Mouse (Mus musculus): ENCODE measurements at regions not wholly inside any gene's neighbourhood (a gene's known extent, or its start where the extent isn't known, plus 50 kb on each side); places are given as distances from the start of the nearest gene placed in this dataset.

GRCm38 (mm10) chr5:81878563-81878962 is 858.6 kb downstream of the Adgrl3 start:
- WGBS (ENCODE audit: insufficient replicate concordance), result 56% methylated on average over 3 of the region's 3 CpGs

DNA sequence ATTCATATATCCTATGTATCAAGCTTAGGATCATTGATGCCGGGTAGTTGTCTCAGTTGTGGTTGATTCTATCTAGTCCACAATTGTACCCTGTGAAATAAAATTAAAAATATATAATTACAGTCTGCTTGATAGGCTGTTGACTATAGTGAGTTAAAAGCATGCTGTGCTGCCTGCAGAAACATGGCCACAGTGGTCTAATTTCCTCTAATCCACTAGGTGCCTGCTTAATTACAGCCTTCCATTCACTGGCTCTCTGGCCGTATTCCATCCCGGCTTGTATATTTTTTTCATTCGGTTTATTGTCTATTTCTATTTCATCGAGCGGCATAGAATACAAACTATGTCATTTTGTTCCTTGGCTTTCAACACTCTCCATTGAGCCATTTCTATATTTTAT is 873.4 kb downstream of the Adgrl3 start:
- no peaks in the 10 kb centered on the region for H3K36me3 ChIP-seq (ENCODE audit: control insufficient read depth, insufficient read depth, low read length)
- 88% methylated on average over 6 of the region's 6 CpGs for WGBS (ENCODE audit: insufficient replicate concordance)

More at GRCm38 (mm10) chr5:81878563-81878962, 858.6 kb downstream of the Adgrl3 start:
- Histone ChIP-seq H3K4me1 (ENCODE audit: control insufficient read depth, insufficient read depth, low read length) (no peaks in the 10 kb centered on the region), H3K4me2 (no peak overlapping the region), H3K4me3 (ENCODE audit: low read depth, low read length) (no peak overlapping the region), H3K9me3 (replicated peaks; ENCODE audit: control insufficient read depth, low read length) (no peaks in the 10 kb centered on the region), H3K9ac (ENCODE audit: low read depth, low read length) (no peak overlapping the region), H3K27ac (ENCODE audit: low read depth, low read length) (no peak overlapping the region), H3K27me3 (ENCODE audit: control insufficient read depth, insufficient read depth, low read length) (no peaks in the 10 kb centered on the region), H3K36me3 (ENCODE audit: control insufficient read depth, insufficient read depth, low read length) (no peaks in the 10 kb centered on the region)
- no peak for ATAC-seq (replicated peaks; ENCODE audit: insufficient number of reproducible peaks, low FRiP score, low TSS enrichment)

DNA sequence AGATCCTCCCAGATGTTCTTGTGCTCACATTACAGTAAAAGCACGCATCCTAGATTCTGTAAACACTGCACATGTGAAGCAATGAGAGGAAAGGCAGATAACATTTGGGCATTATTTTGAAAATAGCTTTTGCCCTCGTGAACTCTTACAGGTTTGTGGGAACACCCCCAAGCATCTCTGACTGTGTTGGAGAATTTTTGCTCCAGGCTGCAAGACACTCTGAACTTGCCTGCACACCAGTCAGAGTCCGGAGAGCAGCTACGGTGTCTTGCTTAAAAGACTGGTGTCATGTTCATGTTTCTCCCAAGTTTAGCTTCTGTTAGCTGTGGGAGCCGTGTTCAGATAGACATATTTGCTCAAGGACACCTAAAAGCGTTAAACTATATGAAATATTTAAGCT is 889.4 kb downstream of the Adgrl3 start:
- Histone ChIP-seq H3K4me3 (ENCODE audit: low read depth, low read length) (no peak overlapping the region), H3K9me3 (replicated peaks; ENCODE audit: control insufficient read depth, low read length) (no peaks in the 10 kb centered on the region), H3K4me2 (no peak overlapping the region), H3K4me1 (ENCODE audit: control insufficient read depth, insufficient read depth, low read length) (no peaks in the 10 kb centered on the region), H3K9ac (ENCODE audit: low read depth, low read length) (no peak overlapping the region), H3K27ac (ENCODE audit: low read depth, low read length) (no peak overlapping the region), H3K27me3 (ENCODE audit: control insufficient read depth, insufficient read depth, low read length) (no peaks in the 10 kb centered on the region), H3K36me3 (ENCODE audit: control insufficient read depth, insufficient read depth, low read length) (no peaks in the 10 kb centered on the region)
- 69% methylated on average over 6 of the region's 6 CpGs for WGBS (ENCODE audit: insufficient replicate concordance)
- ATAC-seq (replicated peaks; ENCODE audit: insufficient number of reproducible peaks, low FRiP score, low TSS enrichment), result no peak

More for the DNA sequence above, 873.4 kb downstream of the Adgrl3 start:
- no peak overlapping the region for H3K4me2 ChIP-seq
- no peaks in the 10 kb centered on the region for H3K4me1 ChIP-seq (ENCODE audit: control insufficient read depth, insufficient read depth, low read length)
- H3K4me3 ChIP-seq (ENCODE audit: low read depth, low read length), result no peak overlapping the region
- H3K9ac ChIP-seq (ENCODE audit: low read depth, low read length), result no peak overlapping the region
- ATAC-seq (replicated peaks; ENCODE audit: insufficient number of reproducible peaks, low FRiP score, low TSS enrichment), result no peak
- no peaks in the 10 kb centered on the region for H3K9me3 ChIP-seq (replicated peaks; ENCODE audit: control insufficient read depth, low read length)
- no peak overlapping the region for H3K27ac ChIP-seq (ENCODE audit: low read depth, low read length)
- no peaks in the 10 kb centered on the region for H3K27me3 ChIP-seq (ENCODE audit: control insufficient read depth, insufficient read depth, low read length)

DNA sequence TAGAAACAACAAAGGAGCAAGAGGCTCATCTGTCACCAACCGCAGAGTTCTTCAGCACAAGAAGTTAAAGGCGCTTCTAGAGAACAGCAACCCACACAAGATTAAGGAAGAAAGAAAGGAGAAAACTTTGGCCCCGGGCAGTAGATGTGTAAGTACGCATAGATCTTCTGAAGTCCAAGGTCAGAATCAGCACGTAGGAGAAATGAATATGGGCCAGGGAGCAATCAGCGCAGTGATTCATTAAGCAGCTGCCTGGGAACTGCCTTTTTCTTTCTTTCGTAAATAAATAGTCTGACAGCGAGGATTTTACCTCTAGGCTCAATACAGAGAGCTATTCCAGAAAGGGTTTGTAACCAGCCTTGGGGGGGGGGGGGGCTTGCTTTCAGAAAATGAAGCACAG is 890.0 kb downstream of the Adgrl3 start:
- no peak for ATAC-seq (replicated peaks; ENCODE audit: insufficient number of reproducible peaks, low FRiP score, low TSS enrichment)
- H3K4me3 ChIP-seq (ENCODE audit: low read depth, low read length), result no peak overlapping the region
- no peaks in the 10 kb centered on the region for H3K36me3 ChIP-seq (ENCODE audit: control insufficient read depth, insufficient read depth, low read length)
- H3K9me3 ChIP-seq (replicated peaks; ENCODE audit: control insufficient read depth, low read length), result no peaks in the 10 kb centered on the region
- no peaks in the 10 kb centered on the region for H3K4me1 ChIP-seq (ENCODE audit: control insufficient read depth, insufficient read depth, low read length)
- no peaks in the 10 kb centered on the region for H3K27me3 ChIP-seq (ENCODE audit: control insufficient read depth, insufficient read depth, low read length)
- no peak overlapping the region for H3K27ac ChIP-seq (ENCODE audit: low read depth, low read length)
- H3K4me2 ChIP-seq, result no peak overlapping the region
- no peak overlapping the region for H3K9ac ChIP-seq (ENCODE audit: low read depth, low read length)
- 69% methylated on average over 8 of the region's 8 CpGs for WGBS (ENCODE audit: insufficient replicate concordance)

GRCm38 (mm10) chr5:81916667-81917066 is 896.7 kb downstream of the Adgrl3 start:
- H3K9ac ChIP-seq (ENCODE audit: low read depth, low read length), result no peak overlapping the region
- no peaks in the 10 kb centered on the region for H3K36me3 ChIP-seq (ENCODE audit: control insufficient read depth, insufficient read depth, low read length)
- H3K4me3 ChIP-seq (ENCODE audit: low read depth, low read length), result no peak overlapping the region
- no peak overlapping the region for H3K4me2 ChIP-seq
- ATAC-seq (replicated peaks; ENCODE audit: insufficient number of reproducible peaks, low FRiP score, low TSS enrichment), result no peak
- H3K27me3 ChIP-seq (ENCODE audit: control insufficient read depth, insufficient read depth, low read length), result no peaks in the 10 kb centered on the region
- H3K9me3 ChIP-seq (replicated peaks; ENCODE audit: control insufficient read depth, low read length), result no peaks in the 10 kb centered on the region
- no peak overlapping the region for H3K27ac ChIP-seq (ENCODE audit: low read depth, low read length)
- H3K4me1 ChIP-seq (ENCODE audit: control insufficient read depth, insufficient read depth, low read length), result no peaks in the 10 kb centered on the region

DNA sequence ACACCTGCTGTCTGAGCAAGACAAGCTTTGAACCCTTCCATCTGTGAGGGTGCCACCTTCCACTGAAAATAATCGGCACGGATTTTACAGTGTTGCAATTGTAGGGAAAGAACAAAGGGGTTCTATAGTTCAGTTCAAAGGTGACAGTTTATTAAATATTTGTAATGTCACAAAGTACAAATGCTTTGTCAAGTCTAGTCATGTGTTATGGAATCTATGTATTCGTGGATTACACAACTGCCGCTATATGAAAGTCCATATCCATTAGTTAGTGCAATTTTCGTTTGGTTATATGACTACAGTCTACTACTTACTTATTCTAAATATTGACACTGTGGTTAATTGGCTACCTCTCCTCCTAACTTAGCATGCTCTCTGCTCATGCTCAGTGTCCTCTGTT is 920.9 kb downstream of the Adgrl3 start:
- H3K9me3 ChIP-seq (replicated peaks; ENCODE audit: control insufficient read depth, low read length), result no peaks in the 10 kb centered on the region
- H3K9ac ChIP-seq (ENCODE audit: low read depth, low read length), result no peak overlapping the region
- no peak overlapping the region for H3K27ac ChIP-seq (ENCODE audit: low read depth, low read length)
- ATAC-seq (replicated peaks; ENCODE audit: insufficient number of reproducible peaks, low FRiP score, low TSS enrichment), result no peak
- H3K27me3 ChIP-seq (ENCODE audit: control insufficient read depth, insufficient read depth, low read length), result no peaks in the 10 kb centered on the region
- H3K4me3 ChIP-seq (ENCODE audit: low read depth, low read length), result no peak overlapping the region
- H3K4me1 ChIP-seq (ENCODE audit: control insufficient read depth, insufficient read depth, low read length), result no peaks in the 10 kb centered on the region
- H3K36me3 ChIP-seq (ENCODE audit: control insufficient read depth, insufficient read depth, low read length), result no peaks in the 10 kb centered on the region
- no peak overlapping the region for H3K4me2 ChIP-seq
- 82% methylated on average over 5 of the region's 5 CpGs for WGBS (ENCODE audit: insufficient replicate concordance)

DNA sequence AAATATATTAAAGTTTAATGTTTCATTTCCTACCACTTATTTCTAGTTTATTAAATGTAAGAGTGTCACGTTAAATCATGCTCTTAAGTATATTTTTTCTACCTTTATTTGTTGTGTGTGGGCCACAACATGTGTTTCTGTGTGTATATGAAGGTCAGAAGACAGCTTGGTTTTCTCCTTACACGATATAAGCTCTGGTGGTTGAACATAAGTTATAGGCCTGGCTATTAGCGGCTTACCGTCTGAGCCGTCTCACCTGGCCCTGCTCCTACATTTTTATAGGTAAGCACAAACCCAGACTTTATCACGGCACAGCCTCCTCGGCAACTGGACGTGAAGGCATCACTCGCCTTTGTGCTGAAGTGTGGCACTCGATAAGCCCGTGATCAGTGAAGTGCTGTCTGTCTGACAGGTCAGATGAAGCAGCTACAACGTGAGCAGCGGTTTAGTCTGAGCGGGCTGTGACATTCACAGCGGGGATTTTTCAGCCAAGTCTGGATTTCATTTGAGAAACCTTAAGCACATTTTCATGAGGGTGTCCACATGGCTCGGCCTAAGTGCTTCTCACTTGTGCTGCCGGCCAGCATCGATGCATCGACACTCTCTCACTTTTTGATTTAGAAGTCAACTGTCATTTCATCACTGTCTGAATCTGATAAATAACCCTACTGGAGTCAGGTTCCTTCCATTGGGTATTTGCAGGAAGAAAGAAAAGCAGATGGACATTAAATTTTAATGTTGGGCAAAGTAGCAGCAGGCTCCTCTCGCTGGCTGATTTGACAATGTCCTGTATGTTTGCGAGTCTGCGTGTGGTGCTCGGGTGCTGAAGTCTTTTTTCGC is 950.0 kb downstream of the Adgrl3 start:
- Histone ChIP-seq H3K27ac (ENCODE audit: low read depth, low read length) (no peak overlapping the region), H3K4me2 (peak overlapping the region; percentile 31; the same call in 1 of the 2 replicates), H3K9me3 (replicated peaks; ENCODE audit: control insufficient read depth, low read length) (no peaks in the 10 kb centered on the region), H3K27me3 (ENCODE audit: control insufficient read depth, insufficient read depth, low read length) (no peaks in the 10 kb centered on the region), H3K9ac (ENCODE audit: low read depth, low read length) (no peak overlapping the region), H3K4me1 (ENCODE audit: control insufficient read depth, insufficient read depth, low read length) (no peaks in the 10 kb centered on the region), H3K36me3 (ENCODE audit: control insufficient read depth, insufficient read depth, low read length) (no peaks in the 10 kb centered on the region), H3K4me3 (ENCODE audit: low read depth, low read length) (no peak overlapping the region)
- WGBS (ENCODE audit: insufficient replicate concordance), result 65% methylated on average over 24 of the region's 24 CpGs
- no peak for ATAC-seq (replicated peaks; ENCODE audit: insufficient number of reproducible peaks, low FRiP score, low TSS enrichment)

DNA sequence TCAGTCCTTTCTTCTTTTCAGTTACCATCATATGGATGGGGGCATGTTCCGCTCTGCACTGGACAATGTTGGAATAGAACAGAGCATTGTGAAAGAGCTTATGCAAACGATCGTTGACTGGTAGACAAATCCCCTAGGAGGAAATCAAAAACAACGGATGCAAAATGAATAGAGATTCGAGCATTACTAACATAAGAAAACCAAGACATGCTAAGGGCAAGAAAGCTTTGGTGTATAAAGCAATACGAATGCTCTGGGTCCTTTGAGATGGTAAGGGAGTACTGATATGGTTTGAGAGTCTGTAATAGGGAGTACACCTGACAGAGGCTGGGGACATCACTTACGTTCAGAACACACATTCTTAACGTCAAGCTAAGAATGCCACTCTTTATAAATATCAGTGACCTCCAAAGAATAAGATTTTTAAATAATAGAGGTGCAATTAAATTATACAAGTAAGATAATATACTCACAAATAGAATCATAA is 950.6 kb downstream of the Adgrl3 start:
- WGBS (ENCODE audit: insufficient replicate concordance), result 84% methylated on average over 8 of the region's 8 CpGs
- H3K4me2 ChIP-seq, result no peak overlapping the region
- H3K27ac ChIP-seq (ENCODE audit: low read depth, low read length), result no peak overlapping the region
- H3K27me3 ChIP-seq (ENCODE audit: control insufficient read depth, insufficient read depth, low read length), result no peaks in the 10 kb centered on the region
- H3K9ac ChIP-seq (ENCODE audit: low read depth, low read length), result no peak overlapping the region
- no peaks in the 10 kb centered on the region for H3K36me3 ChIP-seq (ENCODE audit: control insufficient read depth, insufficient read depth, low read length)
- H3K9me3 ChIP-seq (replicated peaks; ENCODE audit: control insufficient read depth, low read length), result no peaks in the 10 kb centered on the region
- no peak overlapping the region for H3K4me3 ChIP-seq (ENCODE audit: low read depth, low read length)
- no peak for ATAC-seq (replicated peaks; ENCODE audit: insufficient number of reproducible peaks, low FRiP score, low TSS enrichment)
- H3K4me1 ChIP-seq (ENCODE audit: control insufficient read depth, insufficient read depth, low read length), result no peaks in the 10 kb centered on the region

DNA sequence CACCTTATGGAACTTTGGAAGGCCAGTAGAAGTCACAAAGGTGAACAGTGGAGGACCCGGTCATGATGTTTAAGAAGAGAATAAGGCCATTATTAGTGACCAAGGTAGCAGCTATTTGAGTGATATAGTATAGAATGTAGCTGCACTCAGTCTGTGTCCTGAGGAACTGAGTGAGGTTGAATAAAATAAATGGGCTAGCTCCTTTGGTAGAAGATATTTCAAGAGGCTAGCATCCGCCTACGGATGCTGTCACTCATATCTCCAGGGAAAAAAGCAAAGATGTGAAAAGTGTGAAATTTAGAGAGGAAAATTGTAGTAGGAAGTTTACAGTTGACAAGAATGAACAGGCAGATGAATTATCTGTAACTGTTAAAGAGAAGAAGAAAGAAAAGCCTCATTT is 956.6 kb downstream of the Adgrl3 start:
- no peak overlapping the region for H3K4me3 ChIP-seq (ENCODE audit: low read depth, low read length)
- H3K4me1 ChIP-seq (ENCODE audit: control insufficient read depth, insufficient read depth, low read length), result no peaks in the 10 kb centered on the region
- H3K4me2 ChIP-seq, result no peak overlapping the region
- 86% methylated on average over 3 of the region's 3 CpGs for WGBS (ENCODE audit: insufficient replicate concordance)
- H3K27me3 ChIP-seq (ENCODE audit: control insufficient read depth, insufficient read depth, low read length), result no peaks in the 10 kb centered on the region
- no peak for ATAC-seq (replicated peaks; ENCODE audit: insufficient number of reproducible peaks, low FRiP score, low TSS enrichment)
- no peak overlapping the region for H3K27ac ChIP-seq (ENCODE audit: low read depth, low read length)
- H3K9me3 ChIP-seq (replicated peaks; ENCODE audit: control insufficient read depth, low read length), result no peaks in the 10 kb centered on the region
- H3K36me3 ChIP-seq (ENCODE audit: control insufficient read depth, insufficient read depth, low read length), result no peaks in the 10 kb centered on the region
- no peak overlapping the region for H3K9ac ChIP-seq (ENCODE audit: low read depth, low read length)

Data from heart, embryonic 11.5 days (tissue).